Mouse (Mus musculus) forebrain, embryonic 11.5 days (tissue): Measurements from ENCODE around the gene Rln3. TPM values are rescaled to one million over a fixed set of nuclear protein-coding genes. Genes with fewer than 3 reads are reported as not detected.
A peak's percentile ranks its signal among the peaks of the same experiment; 100 is the strongest.
"Not testable (repeated sequence)": the region's sequence is repeated elsewhere in the genome, so short reads cannot be mapped to it uniquely, and the experiment has no call there.

Experiments used
- ATAC-seq: fragments of 200-750 bp; cut with Nextera tagmentation; replicated peaks from 2 replicates; pipeline ENCODE4 v1.8.0; 2017; ENCODE audit warnings: moderate TSS enrichment; ENCODE audit not compliant: low FRiP score
- DNase-seq: peaks from one replicate; pipeline ENCODE4 v3.0.0-alpha.2; 2017; ENCODE audit warnings: low spot score
- H3K27ac ChIP-seq: fragments of 300-500 bp; sonication (generic); 2 replicates; pipeline ENCODE4 v1.5.1; 2014; ENCODE audit warnings: low read depth, low read length
- H3K27me3 ChIP-seq: fragments of 300-500 bp; sonication (generic); 2 replicates; pipeline ENCODE4 v1.6.1; 2014; ENCODE audit warnings: mild to moderate bottlenecking, low read length, mixed read lengths; ENCODE audit not compliant: control insufficient read depth, insufficient read depth
- H3K36me3 ChIP-seq: fragments of 300-500 bp; sonication (generic); 2 replicates; pipeline ENCODE4 v1.6.1; 2014; ENCODE audit warnings: mild to moderate bottlenecking, low read length, moderate library complexity, mixed read lengths; ENCODE audit not compliant: control insufficient read depth, insufficient read depth
- H3K4me1 ChIP-seq: fragments of 300-500 bp; sonication (generic); replicated peaks from 2 replicates; pipeline ENCODE4 v1.6.1; 2014; ENCODE audit warnings: low read length, mixed read lengths; ENCODE audit not compliant: control insufficient read depth, insufficient read depth
- H3K4me2 ChIP-seq: fragments of 300-500 bp; sonication (generic); 2 replicates; pipeline ENCODE4 v1.6.1; 2014; ENCODE audit warnings: low read depth, mild to moderate bottlenecking, low read length, moderate library complexity, mixed read lengths; ENCODE audit not compliant: severe bottlenecking
- H3K4me3 ChIP-seq: fragments of 300-500 bp; sonication (generic); 2 replicates; pipeline ENCODE4 v1.5.1; 2014; ENCODE audit warnings: low read depth, low read length
- H3K9ac ChIP-seq: fragments of 300-500 bp; sonication (generic); 2 replicates; pipeline ENCODE4 v1.6.1; 2014; ENCODE audit warnings: low read length
- H3K9me3 ChIP-seq: fragments of 300-500 bp; sonication (generic); 2 replicates; pipeline ENCODE4 v1.6.1; 2016; ENCODE audit warnings: low read length, mixed read lengths; ENCODE audit not compliant: control insufficient read depth
- WGBS: fragments of 180-500 bp; shearing (Covaris S2); extraction: QIAGEN DNeasy Blood & Tissue Kit; methylation state at CpG from one replicate; pipeline ENCODE4 v1.1.7; 2014; 5-methylcytosine and 5-hydroxymethylcytosine counted together
- polyA plus RNA-seq: library from polyadenylated mRNA; unstranded; fragments of >200 nt; fragmentation: Nextera tagmentation; extraction: Ambion mirVana; gene quantifications from 2 replicates; pipeline ENCODE4 v1.2.1, GENCODE M21; 2014

Rln3 gene
- polyA plus RNA-seq, 1 experiment from 2014 or later = not detected

DNA sequence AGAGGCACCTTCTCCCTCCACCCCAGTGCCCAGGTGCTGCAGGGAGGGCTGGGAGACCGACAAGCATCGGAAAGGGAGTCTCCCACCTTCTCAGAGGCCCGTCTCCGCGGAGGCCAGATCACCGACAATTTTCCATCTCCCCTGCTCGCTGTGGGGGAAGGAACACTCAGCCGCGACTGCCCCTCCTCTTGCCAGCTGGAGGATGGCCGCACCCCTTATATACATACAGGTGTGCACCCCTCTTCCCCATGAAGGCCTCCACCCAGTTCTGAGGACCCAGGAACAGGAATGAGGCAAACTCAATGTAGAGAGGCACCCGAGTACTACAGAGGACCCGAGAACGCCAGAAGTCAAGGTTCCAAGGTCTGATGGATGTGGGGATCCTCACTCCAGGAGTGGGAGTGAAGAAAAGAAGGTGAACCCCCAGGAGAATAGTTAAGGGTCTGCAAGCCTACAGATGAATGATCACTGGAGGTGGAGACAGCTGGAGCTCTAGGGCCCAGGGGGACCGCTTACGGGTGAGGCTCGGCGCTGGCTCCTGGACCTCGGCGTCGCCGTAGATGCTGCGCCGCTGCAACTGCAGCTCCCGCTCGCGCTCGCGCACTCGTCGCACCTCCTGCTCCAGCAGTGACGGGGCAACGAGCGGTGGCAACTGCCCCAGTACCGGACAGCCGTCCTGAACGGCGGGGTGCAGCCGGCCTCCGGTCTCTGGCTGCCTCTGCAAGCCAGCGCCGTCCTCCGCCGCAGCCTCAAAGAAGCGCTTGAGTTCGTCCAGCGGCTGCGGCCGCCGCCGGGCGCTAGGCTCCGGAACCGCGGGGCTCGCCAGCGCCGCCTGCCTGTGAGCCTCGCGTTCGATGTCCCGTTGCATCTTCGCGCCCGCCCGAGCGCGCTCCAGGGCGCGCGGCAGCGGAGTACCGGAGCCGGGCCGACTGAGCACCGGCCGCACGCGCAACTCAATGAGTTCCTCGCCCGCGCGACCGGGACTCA, 33.9 kb downstream of the Rln3 start:
- H3K36me3 ChIP-seq = no peaks in the 10 kb centered on the region
- peak; percentile 88 for DNase-seq
- H3K27me3 ChIP-seq = peaks cover 37% of the 10 kb centered on the region
- peaks cover 15% of the 10 kb centered on the region for H3K4me1 ChIP-seq
- no peak overlapping the region for H3K27ac ChIP-seq
- H3K9me3 ChIP-seq = no peaks in the 10 kb centered on the region
- peak; percentile 49 for ATAC-seq
- H3K9ac ChIP-seq = peak overlapping the region; percentile 62
- H3K4me2 ChIP-seq = peak overlapping the region; percentile 99
- WGBS = 2% methylated on average over 68 of the region's 83 CpGs
- H3K4me3 ChIP-seq = peak overlapping the region; percentile 47

DNA sequence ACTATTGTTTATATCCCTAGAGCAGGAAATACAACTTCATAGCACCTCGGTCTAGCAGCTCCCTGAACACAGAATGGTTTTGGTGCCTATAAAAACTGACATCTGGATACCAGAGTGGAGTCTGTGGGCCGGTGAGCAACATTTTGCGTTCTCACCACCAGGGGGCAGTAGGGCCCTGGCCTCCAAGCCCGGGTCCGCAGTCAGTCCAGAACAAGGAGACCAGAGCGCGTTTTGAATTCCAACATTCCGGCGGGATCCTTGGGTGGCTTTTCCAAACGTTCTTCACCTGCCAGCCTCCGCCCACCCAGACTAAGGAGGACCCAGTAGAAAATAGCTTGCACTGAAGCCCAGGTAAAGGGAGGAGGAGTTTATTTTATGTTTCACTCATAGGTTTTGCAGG, 34.9 kb downstream of the Rln3 start:
- Histone ChIP-seq H3K9ac (no peak overlapping the region), H3K36me3 (no peaks in the 10 kb centered on the region), H3K4me2 (no peak overlapping the region), H3K27me3 (peaks cover 37% of the 10 kb centered on the region), H3K9me3 (no peaks in the 10 kb centered on the region), H3K4me1 (peaks cover 15% of the 10 kb centered on the region), H3K27ac (no peak overlapping the region), H3K4me3 (no peak overlapping the region)
- WGBS = 2% methylated on average over 11 of the region's 11 CpGs
- peak; percentile 60; the same call in 1 of the 2 replicates for ATAC-seq
- DNase-seq = peak; percentile 93

DNA sequence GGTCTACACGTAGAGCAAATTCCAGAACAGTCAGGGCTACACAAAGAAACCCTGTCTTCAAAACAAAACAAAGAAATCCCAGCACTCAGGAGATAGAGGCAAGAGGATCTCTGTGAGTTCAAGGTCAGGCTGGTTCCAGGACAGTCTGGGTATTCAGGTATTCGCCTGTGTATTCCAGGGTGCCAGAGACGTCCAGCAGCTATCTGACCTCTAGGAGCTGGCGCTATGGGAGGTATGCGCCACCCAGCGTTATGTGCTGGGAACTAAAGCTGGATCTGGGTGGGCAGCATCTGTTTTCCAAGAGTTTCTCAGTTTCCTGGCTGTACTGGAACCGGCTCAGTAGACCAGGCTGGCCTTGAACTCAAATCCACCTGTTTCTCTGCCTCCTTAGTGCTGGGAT, 36.4 kb downstream of the Rln3 start:
- no peak overlapping the region for H3K27ac ChIP-seq
- no peaks in the 10 kb centered on the region for H3K9me3 ChIP-seq
- WGBS = 31% methylated on average over 7 of the region's 7 CpGs
- H3K36me3 ChIP-seq = no peaks in the 10 kb centered on the region
- DNase-seq (no peak), ATAC-seq (no peak)
- H3K4me2 ChIP-seq = no peak overlapping the region
- no peak overlapping the region for H3K4me3 ChIP-seq
- peaks cover 19% of the 10 kb centered on the region for H3K4me1 ChIP-seq
- peaks cover 34% of the 10 kb centered on the region for H3K27me3 ChIP-seq
- no peak overlapping the region for H3K9ac ChIP-seq

DNA sequence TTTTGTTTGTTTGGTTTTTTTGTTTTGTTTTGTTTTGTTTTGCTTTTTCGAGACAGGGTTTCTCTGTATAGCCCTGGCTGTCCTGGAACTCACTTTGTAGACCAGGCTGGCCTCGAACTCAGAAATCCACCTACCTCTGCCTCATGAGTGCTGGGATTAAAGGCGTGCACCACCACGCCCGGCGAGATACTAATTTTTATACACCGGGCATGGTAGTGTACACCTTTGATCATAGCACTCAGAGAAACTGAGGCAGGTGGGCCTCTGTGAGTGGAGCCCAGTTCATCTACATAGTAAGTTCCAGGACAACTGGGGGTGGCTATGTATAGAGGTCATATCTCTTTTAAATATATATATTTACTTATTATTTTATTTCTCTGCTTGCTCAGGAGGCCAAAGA, 39.3 kb downstream of the Rln3 start:
- not testable (repeated sequence) for H3K27ac ChIP-seq, H3K9ac ChIP-seq, ATAC-seq, DNase-seq, H3K36me3 ChIP-seq, H3K4me2 ChIP-seq, H3K9me3 ChIP-seq, H3K4me3 ChIP-seq
- H3K27me3 ChIP-seq = peaks cover 24% of the 10 kb centered on the region
- WGBS = 91% methylated on average over 7 of the region's 7 CpGs
- peaks cover 12% of the 10 kb centered on the region for H3K4me1 ChIP-seq

DNA sequence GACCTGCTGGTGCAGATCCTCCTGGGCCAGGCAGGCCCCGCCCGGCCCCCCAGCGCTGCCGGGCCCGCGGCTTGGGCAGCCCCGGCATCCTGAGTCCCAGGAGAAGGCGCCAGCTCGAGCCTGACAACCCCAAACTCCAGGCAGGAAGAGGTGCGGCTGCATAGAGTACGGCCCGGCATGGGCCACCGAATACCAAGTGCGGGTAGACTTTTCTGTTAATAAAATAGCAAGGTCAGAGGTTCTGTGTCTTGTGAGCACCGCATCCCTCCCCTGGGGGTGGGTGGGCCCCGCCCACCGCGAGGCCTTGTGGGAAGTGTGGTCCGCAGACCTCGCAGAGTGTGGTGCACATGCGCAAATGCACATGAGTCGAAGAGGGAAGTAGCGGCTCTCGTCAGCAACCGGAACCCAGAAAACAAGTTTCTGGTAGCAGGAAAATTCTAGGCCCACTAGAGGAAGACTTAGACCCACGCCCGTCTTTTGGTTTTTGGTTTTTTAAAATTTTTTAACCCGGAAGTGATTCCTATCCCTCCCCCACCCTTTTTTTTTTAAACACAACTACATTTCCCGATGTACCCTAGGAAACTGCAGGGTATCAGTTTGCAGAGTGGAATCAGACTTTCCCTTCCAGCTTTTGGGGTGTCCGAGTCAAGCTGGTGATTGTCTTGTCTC, 40.1 kb downstream of the Rln3 start:
- peaks cover 25% of the 10 kb centered on the region for H3K27me3 ChIP-seq
- no peaks in the 10 kb centered on the region; the same call in 1 of the 2 replicates for H3K36me3 ChIP-seq
- 1% methylated on average over 30 of the region's 30 CpGs for WGBS
- H3K27ac ChIP-seq = peak overlapping the region; percentile 46; the same call in 1 of the 2 replicates
- DNase-seq = peak; percentile 93
- H3K4me3 ChIP-seq = peak overlapping the region; percentile 48
- peaks cover 11% of the 10 kb centered on the region for H3K4me1 ChIP-seq
- H3K9ac ChIP-seq = peak overlapping the region; percentile 63
- peak; percentile 87 for ATAC-seq
- H3K9me3 ChIP-seq = no peaks in the 10 kb centered on the region
- peak overlapping the region; percentile 82 for H3K4me2 ChIP-seq

DNA sequence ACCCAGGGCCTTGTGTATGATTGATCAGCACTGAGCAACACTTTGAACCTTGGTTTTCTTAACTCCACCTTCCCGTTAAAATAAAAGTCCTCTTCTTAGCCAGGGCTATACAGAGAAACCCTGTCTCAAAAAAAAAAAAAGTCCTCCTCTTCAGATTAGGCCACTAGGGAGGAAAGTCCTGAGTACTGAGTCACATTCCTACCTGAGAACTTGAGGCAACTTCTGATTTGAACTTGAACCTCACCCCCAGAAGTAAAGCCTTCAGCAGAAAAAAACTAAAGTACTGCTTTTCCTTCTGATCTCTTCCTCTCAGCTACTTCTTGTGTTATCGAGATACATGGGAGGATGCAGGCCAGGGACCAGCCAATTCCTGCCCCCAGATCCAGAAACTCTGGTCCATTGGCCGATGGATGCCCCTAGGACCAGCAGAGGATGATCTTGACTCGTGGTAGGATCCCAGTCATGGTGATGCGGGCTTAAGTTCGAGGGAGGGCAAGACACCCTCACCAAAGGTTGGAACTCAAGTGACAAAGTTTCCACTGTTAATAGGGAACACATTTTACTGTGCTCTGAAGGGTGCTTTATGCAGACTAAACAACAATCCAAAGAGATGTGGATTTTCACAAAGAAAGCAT, 41.1 kb downstream of the Rln3 start:
- peak overlapping the region; percentile 82 for H3K4me2 ChIP-seq
- H3K27me3 ChIP-seq = peaks cover 26% of the 10 kb centered on the region
- DNase-seq (no peak), ATAC-seq (no peak)
- no peaks in the 10 kb centered on the region; the same call in 1 of the 2 replicates for H3K36me3 ChIP-seq
- H3K4me3 ChIP-seq = no peak overlapping the region
- H3K9me3 ChIP-seq = no peaks in the 10 kb centered on the region
- 71% methylated on average over 6 of the region's 6 CpGs for WGBS
- H3K27ac ChIP-seq = no peak overlapping the region
- peaks cover 18% of the 10 kb centered on the region for H3K4me1 ChIP-seq
- H3K9ac ChIP-seq = no peak overlapping the region

DNA sequence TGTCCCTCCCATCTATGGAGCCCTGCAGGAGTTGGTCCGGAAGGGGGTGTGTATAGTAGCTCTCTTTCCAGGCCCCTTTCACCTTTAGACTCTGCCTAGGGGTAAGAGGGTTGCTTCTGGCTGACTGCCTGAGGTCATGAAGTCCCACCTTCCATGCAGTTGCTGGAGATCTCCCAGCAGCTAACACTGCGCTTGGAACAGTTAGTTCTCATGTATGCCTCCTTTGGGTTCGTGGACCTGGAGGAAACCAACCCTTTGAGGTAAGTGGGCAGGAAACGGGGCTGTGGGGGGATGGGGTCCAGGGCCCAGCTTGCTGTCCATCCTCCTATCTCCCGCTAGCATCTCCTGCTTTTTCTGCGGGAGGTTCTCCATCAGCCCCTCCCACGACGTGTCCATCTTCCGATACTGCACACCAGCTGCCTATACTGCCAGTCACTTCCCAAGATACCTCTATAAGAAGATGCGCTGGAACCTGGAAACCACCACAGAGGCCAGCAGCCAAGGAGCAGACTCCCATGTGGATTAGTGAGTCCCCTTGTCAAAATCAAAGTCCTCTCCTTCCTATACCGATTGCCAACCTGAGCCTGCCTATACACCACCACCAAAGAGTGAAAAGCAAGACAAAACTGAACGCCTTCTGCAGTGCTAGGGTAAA, 41.7 kb downstream of the Rln3 start:
- Histone ChIP-seq H3K4me2 (no peak overlapping the region), H3K27ac (no peak overlapping the region), H3K9me3 (no peaks in the 10 kb centered on the region), H3K4me3 (no peak overlapping the region), H3K27me3 (peaks cover 26% of the 10 kb centered on the region), H3K36me3 (no peaks in the 10 kb centered on the region; the same call in 1 of the 2 replicates), H3K4me1 (peaks cover 18% of the 10 kb centered on the region), H3K9ac (no peak overlapping the region)
- DNase-seq (no peak), ATAC-seq (no peak)
- WGBS = 52% methylated on average over 12 of the region's 12 CpGs
